In the genomic region with DNA sequence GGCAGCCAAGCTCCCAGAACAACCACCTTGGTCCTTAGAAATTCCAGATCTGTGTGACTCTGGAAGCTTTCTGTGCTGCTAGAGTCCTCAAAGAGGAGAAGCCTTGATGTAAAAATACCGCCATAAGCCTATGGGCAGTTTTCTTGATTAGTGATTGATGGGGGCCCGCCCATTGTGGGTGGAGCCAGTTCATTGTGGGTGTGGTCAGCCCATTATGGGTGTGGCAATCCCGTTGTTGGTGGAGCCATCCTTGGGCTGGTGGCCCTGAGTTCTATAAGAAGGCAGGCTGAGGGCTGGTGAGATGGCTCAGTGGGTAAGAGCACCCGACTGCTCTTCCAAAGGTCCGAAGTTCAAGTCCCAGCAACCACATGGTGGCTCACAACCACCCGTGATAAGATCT, we compare ENCODE assay signal across 18 mouse cellular contexts.
"Had no signal": no experiment of that assay in that cellular context is flagged by ENCODE, and none has a peak within 500 bp of the region (broad histone marks: within the 10 kb centered on the region; RNA-seq: fewer than 3 reads in every experiment).

No protein-coding gene starts in this region.

- H3K9ac ChIP-seq: liver, embryonic 13.5 days; midbrain, embryonic 13.5 days; neural tube, embryonic 13.5 days; stomach, embryonic 15.5 days had no signal

- DNase-seq: kidney, adult 2 months; kidney, postnatal 25 days; layer of hippocampus, postnatal 36 days; liver, embryonic 13.5 days; lung, adult 2 months; retina, postnatal 1 day; right cerebral cortex, postnatal 4 days; thymus, postnatal 25 days had no signal

- H3K36me3 ChIP-seq: liver, embryonic 13.5 days; midbrain, embryonic 10.5 days; midbrain, embryonic 13.5 days; neural tube, embryonic 13.5 days; stomach, embryonic 15.5 days had no signal

- H3K4me1 ChIP-seq: liver, embryonic 13.5 days; stomach, embryonic 15.5 days had no signal

- H3K4me3 ChIP-seq: layer of hippocampus, adult 2 months; left cerebral cortex, adult 2 months; liver, embryonic 13.5 days; megakaryocyte, embryonic 14.5 days; midbrain, embryonic 10.5 days; midbrain, embryonic 13.5 days; myocyte; neural tube, embryonic 13.5 days; stomach, embryonic 15.5 days had no signal

- H3K27ac ChIP-seq: kidney, postnatal 0 days; layer of hippocampus, adult 2 months; left cerebral cortex, adult 2 months; liver, embryonic 13.5 days; midbrain, embryonic 10.5 days; midbrain, embryonic 13.5 days; neural tube, embryonic 13.5 days; stomach, embryonic 15.5 days had no signal

- H3K9me3 ChIP-seq: liver, embryonic 13.5 days; midbrain, embryonic 10.5 days; midbrain, embryonic 13.5 days; stomach, embryonic 15.5 days had no signal

- H3K4me2 ChIP-seq: liver, embryonic 13.5 days; midbrain, embryonic 13.5 days; neural tube, embryonic 13.5 days; stomach, embryonic 15.5 days had no signal

- ATAC-seq: midbrain, embryonic 13.5 days; midbrain, embryonic 16.5 days had no signal
